Mouse (Mus musculus): ENCODE data around the gene Uvrag. TPM values are rescaled to one million over a fixed set of nuclear protein-coding genes. Genes with fewer than 3 reads are reported as not detected.
A peak's percentile ranks its signal among the peaks of the same experiment; 100 is the strongest.

The Uvrag gene
- total RNA-seq, 2 experiments from 2014 or later, result 50.2 to 54.0 TPM

DNA sequence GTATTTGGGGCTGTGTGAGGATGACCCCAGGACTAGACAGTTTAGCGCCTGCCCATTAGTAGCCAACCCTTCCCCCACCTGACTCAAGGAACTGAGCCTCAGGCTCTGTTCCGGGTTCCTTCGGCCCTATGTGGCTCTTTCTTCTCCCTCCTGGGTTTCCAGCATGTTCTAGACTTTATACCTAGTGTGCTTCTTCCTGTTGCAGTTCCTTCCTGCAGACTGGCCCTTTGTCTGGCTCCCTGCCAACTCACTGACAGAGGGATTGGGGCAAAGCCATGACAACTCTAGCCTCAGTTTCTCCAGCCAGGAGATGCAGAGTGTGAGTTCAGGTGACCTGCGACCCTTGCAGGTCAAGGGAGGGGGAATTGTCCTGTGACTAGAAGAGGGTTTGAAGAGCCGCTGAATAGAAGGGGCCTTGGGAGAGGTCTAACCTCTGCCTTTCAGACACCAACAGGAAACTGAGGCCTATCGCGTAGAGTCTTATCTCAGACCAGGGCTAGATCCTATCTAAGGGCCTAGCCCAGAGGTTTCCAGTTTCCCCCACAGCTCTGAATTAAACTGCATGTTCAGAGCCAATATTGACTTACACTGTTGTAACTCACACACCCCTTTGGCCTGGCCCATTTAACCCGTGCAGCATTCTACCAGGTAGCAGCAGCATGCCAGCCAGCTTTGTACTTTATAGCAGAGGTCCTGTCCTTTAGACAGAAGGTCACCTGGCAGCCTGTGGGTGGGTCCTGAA is 291.9 kb downstream of the Uvrag start:
- no peak for DNase-seq (ENCODE audit: low spot score in 2 of 2)

DNA sequence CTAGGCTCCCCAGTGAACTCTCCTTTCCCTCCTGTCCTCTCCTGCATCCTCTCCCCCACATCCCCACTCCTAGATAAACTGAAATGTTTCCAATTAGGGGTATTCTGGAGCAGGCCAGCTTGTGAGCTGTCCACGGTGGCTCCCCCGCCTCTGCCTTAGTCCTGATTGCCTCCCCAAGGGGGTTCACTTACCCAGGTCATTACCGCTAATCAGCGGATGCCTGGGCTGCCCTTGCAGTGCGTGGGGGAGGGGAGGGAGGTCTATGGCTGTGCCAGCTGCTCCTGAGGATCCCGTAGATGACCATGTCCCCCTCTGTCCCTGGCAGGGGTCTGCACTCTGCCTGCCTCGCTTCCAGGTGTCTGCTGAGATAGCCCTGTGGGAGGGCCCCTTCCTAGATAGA is 297.3 kb downstream of the Uvrag start:
- intact Hi-C loops (cut with DNase I), result no loop called here
- DNase-seq (ENCODE audit: low spot score in 2 of 2), result no peak

More for the DNA sequence above, 291.9 kb downstream of the Uvrag start:
- intact Hi-C loops (cut with DNase I), result no loop called here

DNA sequence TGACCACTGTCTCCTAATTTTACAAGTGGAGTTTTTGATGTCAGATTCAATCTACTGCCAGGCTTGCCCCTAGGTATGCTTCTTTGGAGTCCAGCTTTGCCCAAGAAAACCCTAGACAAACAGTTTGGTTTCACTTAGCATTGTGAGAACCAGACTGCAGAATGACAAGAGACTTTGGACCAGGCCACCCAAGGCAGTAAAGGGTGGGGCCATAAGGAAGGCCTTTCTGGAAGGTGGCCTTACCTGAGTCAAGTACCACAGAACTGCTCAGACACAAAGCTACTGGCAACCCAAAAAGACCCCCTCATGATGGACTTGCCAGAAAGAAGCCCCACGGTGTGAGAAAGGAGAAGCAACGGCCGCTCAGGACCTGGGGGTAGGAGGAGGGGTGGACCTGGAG is 297.9 kb downstream of the Uvrag start:
- no peak for DNase-seq (ENCODE audit: low spot score in 2 of 2)
- intact Hi-C loops (cut with DNase I), result no loop called here

DNA sequence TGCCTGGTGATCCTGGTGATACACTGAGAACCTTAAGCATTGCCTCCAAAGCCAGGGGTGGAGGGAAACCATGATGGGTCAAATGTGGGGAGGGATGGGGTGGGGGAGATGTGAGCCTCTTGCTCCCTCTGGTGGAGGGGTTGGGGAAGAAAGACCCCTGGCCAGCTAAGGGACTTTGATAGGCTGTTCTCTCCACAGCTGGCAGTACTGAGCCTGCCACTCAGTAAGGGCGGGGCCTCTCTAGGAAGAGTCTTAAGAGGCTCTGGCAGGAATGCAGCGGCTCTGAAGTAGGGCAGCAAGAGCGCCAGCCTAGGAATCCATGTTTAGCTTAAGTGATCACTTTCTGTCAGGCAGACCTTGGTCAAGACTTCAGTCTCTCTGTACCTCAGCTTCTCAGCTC is 299.1 kb downstream of the Uvrag start:
- intact Hi-C loops (cut with DNase I), result no loop called here
- no peak for DNase-seq (ENCODE audit: low spot score in 2 of 2)

DNA sequence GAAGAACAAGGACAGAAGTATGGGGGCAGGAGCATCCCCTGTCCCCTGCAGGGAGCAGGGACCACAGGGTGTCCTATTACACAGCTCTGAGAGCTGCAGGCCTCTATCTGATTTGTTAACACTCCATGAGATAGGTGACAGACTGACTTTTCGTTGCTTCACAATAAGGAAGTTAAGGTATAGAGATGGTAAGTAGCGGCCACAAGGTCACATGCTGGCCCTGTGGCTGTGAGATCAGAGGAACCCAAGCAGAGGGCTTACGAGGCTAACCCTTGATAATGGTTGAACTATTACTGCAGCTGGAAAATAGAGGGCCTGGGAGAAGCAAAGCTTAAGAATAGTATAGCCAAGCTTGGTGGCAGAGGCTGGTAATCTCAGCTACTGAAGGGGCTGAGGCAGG is 300.2 kb downstream of the Uvrag start:
- no peak for DNase-seq (ENCODE audit: low spot score in 2 of 2)
- intact Hi-C loops (cut with DNase I), result no loop called here

DNA sequence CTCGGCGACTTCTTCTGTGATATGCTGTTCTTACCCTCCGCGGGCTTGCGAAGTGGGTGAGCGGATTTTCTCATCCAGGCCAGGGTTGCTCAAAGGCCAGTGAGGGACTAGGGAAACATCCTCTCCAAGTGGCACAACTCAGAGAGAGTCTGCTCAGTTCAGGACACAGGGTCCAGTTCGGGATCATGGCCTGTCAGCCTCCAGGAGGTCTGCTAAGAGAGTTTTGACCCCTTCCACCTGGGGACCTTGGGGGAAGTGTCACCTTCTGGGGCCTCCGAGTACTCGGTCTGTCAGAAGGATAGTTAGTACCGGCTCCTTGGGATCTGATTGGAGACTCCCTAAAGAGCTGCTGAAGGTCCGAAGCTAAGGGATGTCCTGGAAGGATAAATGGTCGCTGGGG is 301.6 kb downstream of the Uvrag start:
- no peak for DNase-seq (ENCODE audit: low spot score in 2 of 2)
- intact Hi-C loops (cut with DNase I), result loop anchor here (2.0 to 5.0 kb wide), 2 partner anchors 239 to 357 kb away; no protein-coding TSS in a partner anchor

DNA sequence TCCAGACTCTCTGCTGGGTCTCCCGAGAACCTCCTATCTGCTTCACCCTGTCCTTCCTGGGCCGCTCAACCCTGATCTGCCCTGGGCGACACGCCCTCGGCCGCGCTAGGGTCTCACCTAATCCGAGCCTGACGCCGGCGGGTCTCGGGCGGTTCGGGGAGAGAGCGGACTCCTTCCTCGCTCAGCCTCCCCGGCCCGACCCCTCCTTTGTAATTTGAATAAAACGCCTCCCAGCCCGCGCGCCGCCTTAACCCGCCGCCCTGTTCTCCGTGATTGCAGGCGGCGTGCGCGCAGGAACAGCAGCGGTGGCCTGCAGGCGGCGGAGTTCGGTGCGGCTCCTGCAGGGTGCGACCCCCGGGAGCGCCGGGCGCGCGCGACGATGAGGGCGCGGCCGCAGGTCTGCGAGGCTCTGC is 302.2 kb downstream of the Uvrag start:
- DNase-seq (ENCODE audit: low spot score in 2 of 2), result no peak
- intact Hi-C loops (cut with DNase I), result loop anchor here (2.0 to 5.0 kb wide), 2 partner anchors 240 to 356 kb away; no protein-coding TSS in a partner anchor

DNA sequence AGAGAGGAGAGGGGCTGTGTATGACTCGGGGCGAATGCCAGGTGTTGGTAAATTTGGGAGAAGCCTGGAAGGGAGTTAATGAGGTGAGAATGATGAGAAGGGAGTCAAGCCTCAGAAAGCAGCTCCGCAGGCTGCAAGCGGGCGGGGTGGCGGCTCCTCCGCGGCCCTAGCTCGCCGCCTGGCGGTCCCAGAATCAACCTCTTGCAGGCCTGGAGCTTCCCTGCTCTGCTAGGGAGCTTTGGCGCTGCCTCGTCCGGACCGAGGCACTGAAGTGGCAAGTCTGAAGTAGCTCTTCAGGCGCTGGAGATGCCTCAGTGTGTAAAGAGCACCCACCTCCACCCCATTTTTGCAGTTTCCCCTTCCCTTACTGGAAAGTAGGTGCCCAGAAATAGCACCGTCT is 303.0 kb downstream of the Uvrag start:
- intact Hi-C loops (cut with DNase I), result loop anchor here (2.0 to 5.0 kb wide), 3 partner anchors 95 to 356 kb away; no protein-coding TSS in a partner anchor
- peak; percentile 71 to 76 for DNase-seq (ENCODE audit: low spot score in 2 of 2)

DNA sequence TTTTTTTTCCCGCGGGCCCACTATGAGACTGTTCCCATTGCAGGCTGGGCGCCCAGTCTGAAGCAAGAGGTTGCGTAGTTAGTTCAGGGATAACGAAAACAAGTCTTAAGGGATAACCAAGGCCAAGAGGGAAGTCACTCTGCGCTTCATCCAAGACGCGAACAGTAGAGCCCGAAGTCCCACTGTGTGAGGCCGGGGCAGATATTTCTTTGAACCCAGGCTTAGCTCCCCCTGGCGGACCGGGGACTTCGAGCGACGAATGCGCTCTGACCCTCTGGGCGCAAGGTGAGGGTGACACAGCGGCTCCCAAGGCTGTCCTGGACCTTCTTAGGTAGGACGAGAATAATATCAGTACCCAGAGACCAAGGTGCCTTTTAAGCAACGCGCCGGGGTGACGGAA is 304.3 kb downstream of the Uvrag start:
- DNase-seq (ENCODE audit: low spot score in 2 of 2), result no peak

DNA sequence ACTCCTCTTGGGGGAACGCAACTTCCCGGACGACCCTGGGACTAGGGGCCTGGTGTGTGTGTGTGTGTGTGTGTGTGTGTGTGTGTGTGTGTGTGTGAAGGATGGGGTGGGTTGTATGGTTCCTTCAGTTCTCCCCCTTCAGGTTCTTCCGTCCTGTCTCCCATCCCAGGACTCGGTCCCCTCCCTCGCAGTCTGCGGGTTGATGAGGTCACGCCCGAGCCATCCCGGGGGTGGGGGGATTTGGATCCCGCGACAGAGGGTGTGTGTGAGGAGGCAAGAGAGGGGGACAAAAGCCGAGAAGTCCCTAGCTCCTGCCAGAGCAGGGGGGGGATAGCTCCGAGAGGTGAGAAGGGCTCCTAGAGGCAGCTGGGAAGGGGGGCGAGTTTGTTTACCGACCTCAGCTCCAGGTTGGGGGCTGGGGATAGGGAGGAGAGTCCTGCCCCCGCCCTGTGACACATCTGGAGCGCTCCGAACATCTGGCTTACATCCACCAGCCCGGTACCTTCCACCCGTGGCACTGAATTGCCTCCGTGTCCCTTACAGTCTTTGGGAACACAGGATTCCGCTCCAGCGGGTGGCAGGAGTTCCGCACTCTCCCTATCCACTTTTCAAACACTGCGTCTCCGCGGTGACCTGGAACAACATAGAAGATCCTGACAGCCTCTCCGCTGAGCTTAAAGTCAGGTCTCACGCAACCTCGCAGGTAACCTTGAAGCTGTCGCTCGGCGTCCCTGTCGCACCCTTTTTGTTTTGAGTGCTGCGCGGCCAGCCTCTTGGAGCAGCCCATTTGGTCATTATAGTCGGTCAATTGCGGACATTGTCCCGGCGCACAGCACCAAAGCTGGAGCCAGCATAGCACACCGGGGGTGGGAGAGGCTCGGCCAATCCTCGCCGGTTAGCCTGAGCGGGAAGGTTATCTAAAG is 305.2 kb downstream of the Uvrag start:
- no peak for DNase-seq (ENCODE audit: low spot score in 2 of 2)
- intact Hi-C loops (cut with DNase I), result loop anchor here (2.0 to 5.0 kb wide), 2 partner anchors 93 to 353 kb away; no protein-coding TSS in a partner anchor

More for the DNA sequence above, 304.3 kb downstream of the Uvrag start:
- intact Hi-C loops (cut with DNase I), result loop anchor here (2.0 to 5.0 kb wide), 2 partner anchors 94 to 354 kb away; no protein-coding TSS in a partner anchor

Other genes starting within 250 kb of the Uvrag start
- 10 to 100 TPM; 68.3 to 78.0 TPM for gene Dgat2, start 41.6 kb upstream of the Uvrag start, total RNA-seq (2021)
- not detected for gene Mogat2, start 97.5 kb upstream of the Uvrag start, total RNA-seq (2021)
- 100 to 1,000 TPM; 135 to 142 TPM for gene Map6, start 126.3 kb upstream of the Uvrag start, total RNA-seq (2021)
- 10 to 100 TPM; 22.6 to 25.6 TPM for gene Serpinh1, start 212.1 kb upstream of the Uvrag start, total RNA-seq (2021)
- gene Gdpd5, start 240.3 kb upstream of the Uvrag start, total RNA-seq (2021), result 10 to 100 TPM; 32.2 to 44.9 TPM